Mouse (Mus musculus) neutrophil, adult 5-6 weeks (primary cell): ENCODE measurements around the gene Rnaseh2a. TPM values are rescaled to one million over a fixed set of nuclear protein-coding genes. Genes with fewer than 3 reads are reported as not detected.

Experiments
- ATAC-seq: fragments of 151-379, 151-347 bp; 2 replicates; pipeline ENCODE4 v1.8.0; 2017; ENCODE audit warnings: mild to moderate bottlenecking, moderate TSS enrichment; ENCODE audit not compliant: insufficient number of reproducible peaks, poor library complexity, low FRiP score, severe bottlenecking; ENCODE audit errors: extremely low read depth
- total RNA-seq: library from RNA; stranded (forward); fragments of 200-1000 nt; gene quantifications from 2 replicates; pipeline ENCODE4 v1.2.3, GENCODE M21; 2017

Rnaseh2a gene
- total RNA-seq = 26.5 and 36.0 TPM in 2 replicates

DNA sequence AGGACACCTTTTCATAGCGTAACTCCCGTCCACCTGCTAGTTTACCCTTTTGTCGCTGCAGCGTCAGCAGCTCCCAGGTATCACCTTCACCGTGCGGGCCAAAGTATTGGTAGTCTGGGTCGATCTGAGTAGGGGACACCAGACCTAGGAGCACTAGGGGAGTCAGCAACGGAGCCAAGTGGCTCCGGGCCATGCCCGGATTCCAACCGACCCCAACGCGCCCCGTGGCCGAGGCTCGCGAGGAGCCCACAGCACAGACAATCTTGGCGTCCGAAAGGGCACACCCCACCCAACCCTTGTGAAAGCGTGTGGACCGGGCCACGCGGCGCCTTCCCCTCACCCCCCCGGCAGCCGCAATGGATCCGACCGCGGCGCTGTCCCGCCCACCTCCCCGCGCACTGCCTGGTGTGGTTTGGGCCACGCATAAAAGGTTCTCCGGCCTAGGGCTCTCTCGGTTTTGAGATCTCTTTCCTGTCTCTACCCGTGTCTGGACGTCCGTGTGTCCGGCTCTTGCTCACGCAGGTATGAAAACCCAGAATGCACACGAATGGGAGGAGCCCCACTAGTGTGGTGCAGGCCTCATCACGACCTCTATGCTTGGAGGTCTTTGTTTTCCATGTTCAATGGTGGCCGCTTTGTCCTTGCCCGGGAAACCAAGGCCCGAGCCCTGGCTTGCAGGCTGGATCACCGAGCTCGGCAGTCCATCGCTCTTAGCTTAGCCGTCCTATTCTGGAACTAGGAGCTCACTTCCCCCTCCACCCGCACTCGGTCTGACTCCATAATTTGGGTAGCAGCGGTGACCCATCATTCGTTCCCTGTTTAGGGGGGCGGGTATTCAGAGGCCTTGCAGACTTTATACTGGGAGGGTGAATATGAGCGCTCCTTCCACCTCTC lies at the start of gene Rnaseh2a, which contains the start of the genes Gm49661 and Prdx2:
Gene Rnaseh2a (minus strand): TSS at position 527 of the 894 bp plus-strand sequence.
Gene Gm49661 (minus strand): TSS at position 193 of the 894 bp plus-strand sequence.
Gene Prdx2 (plus strand): TSS at position 347 of the 894 bp plus-strand sequence.
- no peak for ATAC-seq

DNA sequence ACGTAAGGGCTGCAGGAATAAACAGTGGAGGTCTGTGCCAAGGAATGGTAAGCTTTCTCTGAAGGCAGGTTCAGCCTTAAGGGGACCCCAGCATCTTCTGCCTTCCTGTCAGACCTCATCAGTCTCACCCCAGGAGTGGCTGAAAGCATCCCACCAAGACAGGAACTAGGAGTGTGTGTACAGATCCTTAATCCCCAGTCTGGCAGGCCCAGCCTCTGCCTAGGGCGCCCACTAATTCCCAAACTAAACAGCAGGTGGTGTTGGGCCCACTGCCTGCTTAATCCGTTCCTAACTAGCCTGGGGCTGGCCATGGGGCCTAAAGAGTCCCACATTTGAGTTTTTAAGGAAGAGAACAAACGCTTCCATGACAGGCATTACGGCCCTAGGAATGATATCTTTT lies 47.6 kb upstream of the Rnaseh2a start:
- no peak for ATAC-seq

DNA sequence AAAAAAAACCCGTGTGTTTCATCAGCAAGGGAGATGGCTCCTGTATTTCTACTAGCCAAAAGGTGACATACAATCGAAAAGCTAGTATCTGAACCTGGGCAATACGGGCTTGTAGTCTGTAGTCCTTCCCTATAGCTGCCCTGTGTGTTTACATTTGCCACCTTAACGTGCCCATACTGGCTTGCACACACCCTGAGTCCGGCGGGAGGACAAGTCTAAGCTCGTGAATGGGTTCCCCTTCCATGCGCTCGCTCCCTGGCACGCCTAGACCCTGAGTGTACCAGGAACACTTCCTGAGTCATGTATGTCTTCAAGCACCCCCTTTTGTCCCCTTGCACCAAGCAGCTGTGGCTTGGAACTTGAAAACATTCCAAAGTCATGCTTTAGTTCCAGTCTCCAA lies 47.2 kb upstream of the Rnaseh2a start:
- ATAC-seq = no peak

DNA sequence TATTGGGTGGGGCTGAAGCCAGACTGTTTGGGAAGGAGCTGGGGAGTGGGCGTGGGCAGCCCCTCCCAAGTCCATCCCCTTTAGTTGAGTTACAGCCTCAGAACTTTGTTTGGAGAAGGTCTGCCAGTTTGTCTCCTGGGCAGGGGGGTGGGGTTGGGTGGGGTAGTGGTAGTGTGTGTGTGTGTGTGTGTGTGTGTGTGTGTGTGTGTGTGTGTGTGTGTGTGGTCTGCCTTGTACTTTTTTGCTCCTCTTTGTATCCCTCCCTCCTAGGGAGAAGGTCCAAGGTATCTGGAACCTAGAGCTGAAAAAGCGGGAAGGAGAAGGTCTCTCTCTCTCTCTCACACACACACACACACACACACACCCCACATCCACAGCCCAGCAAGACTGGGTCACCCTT lies 44.9 kb upstream of the Rnaseh2a start, which contains the start of gene Best2:
Gene Best2 (minus strand): TSS at position 101 of the 400 bp plus-strand sequence.
- no peak for ATAC-seq

DNA sequence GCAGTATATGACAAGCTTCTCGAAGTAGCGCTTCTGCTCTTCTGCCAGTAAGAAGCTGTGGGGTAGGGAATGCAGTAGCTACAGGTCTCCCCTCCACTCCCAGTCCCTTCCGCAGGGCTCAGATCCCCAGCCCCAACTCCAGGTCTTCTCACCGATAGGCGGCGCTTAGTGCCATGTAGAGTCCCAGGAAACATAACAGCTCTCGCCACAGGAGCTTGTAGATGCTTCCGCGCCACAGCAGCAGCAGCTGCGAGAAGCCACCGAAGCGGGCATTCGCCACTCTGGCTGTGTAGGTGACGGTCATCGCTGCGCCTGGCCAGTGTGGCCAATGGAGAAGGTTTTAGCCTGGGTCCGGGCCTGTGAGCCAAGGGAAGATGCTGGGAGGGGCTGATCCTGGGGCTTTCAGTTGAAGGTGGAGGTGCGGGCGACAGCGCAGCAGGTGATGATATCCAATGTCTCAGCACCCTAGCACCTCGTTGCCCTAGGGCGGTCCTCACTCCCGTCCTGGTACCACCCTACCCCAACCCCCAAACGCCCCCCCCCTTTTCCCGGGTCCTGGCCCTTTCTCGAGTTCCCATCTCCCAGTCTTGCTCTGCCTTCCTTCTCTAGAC lies 43.8 kb upstream of the Rnaseh2a start:
- ATAC-seq = peak; percentile 75

DNA sequence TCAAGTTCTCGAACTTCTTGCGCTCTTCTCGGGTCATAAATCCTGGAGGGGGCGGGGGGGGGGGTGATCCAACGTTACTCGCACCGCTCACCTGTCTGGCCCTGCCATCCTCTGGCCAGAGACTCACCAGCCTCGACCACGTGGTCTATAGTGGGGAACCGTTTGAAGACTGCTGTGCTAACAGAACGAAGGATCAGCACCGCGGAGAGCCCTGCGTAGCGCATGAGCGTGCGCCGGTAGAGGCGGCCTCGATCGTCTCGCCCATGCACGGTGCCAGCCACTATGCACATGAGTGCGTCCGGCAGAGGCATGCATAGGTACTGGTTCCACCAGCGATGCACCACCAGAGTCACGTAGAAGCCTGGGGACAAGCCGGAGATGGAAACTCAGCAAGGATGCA lies 41.7 kb upstream of the Rnaseh2a start:
- ATAC-seq = no peak

DNA sequence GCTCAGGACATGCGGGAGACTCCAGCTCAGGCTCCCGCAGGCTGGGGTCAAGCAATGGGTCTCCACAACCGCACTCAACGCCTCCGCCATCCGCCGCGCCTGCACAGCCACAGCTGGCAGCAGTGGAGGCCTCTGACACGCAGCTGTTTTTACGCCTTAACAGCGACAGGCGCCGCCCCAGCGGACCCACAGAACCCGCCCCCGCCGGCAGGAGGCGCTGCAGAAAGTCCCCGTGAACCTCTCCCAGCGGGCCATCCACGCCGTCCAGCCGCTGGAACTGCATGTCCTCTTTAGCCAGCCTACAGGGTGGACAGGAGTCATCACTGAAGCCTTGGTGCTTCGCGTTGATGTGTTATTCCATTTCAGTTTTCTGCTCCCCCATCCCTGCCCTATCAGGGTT lies 38.1 kb upstream of the Rnaseh2a start:
- no peak for ATAC-seq

DNA sequence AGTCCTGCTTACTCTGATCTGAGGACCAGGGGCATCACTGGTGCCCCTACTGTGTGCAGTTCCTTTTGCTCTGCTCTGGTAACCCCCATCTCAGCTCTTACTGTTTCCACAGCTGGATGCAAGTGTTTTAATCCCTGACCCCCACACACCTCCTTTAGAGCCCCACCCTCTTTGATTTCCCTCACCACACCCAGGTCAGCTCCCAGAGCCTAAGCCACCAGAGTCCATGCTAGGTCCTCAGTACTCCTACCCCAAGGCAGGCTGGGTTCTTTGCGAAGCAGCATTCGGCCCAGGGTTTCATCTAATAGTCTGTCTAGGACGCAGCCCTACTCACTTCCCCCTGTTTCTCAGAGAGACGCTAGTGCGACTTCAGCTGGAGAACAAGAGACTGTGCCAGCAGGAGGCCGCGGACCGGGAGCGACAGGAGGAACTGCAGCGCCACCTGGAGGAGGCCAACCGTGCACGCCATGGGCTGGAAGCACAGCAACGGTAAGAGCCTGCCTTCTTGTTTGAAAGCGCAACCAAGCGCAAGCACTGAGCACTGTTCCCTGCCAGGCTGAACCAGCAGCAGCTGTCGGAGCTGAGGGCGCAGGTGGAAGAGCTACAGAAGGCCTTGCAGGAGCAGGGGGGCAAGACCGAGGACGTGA lies 28.2 kb upstream of the Rnaseh2a start:
- ATAC-seq = peak; percentile 92

DNA sequence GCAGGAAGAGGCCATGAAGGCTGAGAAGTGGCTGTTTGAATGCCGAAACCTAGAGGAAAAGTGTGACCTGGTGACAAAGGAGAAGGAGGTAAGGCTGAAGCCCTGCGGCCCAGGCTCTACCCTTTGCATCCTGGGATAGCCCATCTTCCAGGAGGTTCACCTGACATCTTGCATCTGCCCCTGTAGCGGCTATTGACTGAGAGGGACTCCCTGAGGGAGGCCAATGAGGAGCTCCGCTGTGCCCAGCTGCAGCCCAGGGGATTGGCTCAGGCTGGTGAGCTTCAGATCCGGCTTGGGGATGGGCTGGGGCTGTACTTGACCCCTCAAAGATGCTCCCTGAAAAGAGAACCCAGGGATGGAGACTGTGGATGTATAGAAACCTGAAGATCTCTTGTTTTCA lies 27.4 kb upstream of the Rnaseh2a start:
- ATAC-seq = no peak

DNA sequence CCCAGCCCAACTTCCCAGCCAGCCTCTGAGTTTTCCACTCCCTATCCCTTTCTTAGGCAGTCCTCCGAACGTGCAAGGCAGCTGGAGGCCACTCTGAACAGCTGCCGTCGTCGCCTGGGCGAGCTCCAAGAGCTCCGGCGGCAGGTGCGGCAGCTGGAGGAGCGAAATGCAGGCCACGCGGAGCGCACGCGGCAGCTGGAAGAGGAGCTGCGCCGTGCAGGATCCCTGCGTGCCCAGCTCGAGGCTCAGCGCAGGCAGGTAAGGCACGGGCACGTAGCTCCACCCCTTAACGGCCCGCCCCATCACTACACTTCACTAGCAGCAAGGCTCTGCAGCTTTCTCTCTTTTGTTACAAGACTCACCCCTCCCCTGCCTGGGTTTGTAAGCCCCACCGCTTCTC lies 26.1 kb upstream of the Rnaseh2a start:
- no peak for ATAC-seq

DNA sequence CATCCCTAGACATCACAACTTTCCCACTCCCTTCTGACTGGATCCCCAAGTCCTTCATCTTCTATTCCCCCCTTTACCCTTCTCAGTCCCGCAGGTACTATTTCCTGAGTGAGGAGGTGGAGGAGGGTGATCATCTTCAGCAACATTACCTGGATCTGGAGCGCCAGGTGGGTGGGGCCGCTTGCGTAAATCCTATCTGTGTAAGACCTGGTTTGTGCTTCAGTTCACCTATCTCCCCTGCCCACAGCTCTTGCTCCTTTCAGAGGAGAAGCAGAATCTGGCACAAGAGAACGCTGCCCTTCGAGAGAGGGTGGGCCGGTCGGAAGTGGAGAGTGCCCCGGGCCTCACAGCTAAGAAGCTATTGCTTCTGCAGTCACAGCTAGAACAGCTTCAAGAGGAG lies 24.8 kb upstream of the Rnaseh2a start:
- no peak for ATAC-seq

DNA sequence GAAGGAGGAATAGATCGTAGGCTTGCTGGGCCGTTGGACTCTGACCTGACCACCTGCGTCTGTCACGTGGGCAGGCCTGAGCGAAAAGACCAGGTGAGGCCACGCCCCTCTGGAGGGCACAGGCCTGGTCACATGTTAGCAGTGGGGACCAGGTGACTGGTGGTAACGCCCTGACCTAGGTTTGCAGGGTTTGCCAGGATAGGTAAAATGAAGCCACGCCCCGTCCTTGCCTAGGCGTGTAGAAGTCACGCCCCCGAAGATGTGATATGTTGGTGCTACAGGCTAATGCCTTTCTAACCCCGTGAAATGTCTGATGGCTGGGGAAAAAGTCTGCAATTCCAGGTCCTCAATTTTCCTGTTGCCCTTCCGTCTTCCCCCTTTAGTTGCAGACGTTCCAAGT lies 21.3 kb upstream of the Rnaseh2a start:
- ATAC-seq = no peak

DNA sequence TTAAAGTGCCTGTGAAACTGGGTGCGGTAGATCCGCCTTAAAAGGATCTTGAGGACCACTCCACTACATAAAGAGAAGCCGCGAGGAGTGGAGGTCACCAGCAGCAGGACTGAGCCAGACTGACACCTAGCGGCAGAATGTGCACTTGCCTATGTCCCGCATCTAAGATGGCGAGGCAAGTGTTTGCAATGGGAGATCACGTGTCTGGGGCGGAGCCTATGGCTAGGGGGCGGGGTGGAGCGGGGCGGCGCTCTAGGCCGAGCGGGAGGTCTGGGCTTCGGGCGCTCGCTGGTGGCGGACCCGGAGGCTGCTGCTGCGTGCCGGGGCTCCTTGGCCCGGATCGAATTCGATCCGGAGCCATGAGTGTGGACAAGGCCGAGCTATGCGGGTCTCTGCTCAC lies 20.8 kb upstream of the Rnaseh2a start, which contains the start of gene Hook2:
Gene Hook2 (plus strand): TSS at position 255 of the 400 bp plus-strand sequence.
- peak; percentile 73 for ATAC-seq

DNA sequence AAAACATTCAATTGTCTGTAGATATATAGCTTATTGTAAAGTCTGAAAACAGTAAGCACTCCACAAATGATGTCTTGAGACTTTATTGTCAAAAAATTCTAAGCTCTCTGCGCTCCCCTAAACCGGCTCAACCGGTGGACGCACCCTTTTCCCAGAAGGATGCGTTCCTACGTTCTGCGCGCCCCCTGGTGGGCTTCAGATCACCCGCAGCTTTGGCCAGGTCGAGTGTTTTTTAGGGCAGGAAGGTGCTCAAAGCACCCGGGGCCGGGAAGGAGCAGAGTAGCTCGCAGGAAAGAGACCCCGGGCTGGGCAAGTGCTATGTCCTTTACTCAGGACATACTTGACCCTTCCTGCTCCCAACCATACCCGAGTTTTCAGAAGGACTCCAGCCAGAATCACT lies 20.2 kb upstream of the Rnaseh2a start:
- peak; percentile 28 for ATAC-seq

DNA sequence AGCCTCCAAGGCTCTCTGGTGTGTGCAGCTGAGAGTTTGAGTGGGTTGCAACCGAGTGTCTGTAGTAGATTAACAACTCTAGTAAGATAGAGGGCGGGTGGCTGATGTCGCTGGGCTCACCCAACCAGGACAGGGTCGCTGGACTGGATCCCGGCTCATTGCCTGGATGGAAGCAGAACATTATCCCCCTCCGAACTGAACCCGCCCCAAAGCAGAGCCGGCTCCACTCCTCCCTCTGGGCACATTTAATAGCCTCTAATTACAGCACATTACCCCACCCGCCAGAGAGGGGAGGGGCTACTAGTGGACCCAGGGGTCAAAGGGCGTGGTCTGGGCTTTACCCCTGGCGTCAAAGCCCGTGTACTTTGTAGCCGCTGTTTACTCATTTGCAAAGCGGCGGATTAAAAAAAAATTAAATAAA lies 19.8 kb upstream of the Rnaseh2a start:
- ATAC-seq = no peak

DNA sequence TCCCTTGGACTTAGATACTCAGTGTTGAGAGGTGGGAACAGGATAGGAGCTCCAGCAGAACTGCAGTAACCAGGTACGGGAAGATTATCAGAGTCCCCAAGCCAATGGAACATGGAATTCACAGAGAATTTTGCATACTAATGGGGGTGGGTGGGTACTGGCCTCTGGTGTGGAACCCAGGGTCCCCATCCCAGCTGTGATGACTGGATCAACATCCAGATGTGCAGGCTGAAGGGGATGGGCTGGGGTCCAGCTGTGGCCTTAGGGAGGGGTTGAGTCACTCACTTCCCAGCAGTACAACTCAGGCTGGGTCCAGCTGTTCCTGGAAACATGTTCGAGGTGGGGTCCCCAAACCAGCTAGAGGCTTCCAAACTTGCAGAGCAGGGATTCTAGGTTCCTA lies 18.3 kb upstream of the Rnaseh2a start:
- ATAC-seq = no peak

DNA sequence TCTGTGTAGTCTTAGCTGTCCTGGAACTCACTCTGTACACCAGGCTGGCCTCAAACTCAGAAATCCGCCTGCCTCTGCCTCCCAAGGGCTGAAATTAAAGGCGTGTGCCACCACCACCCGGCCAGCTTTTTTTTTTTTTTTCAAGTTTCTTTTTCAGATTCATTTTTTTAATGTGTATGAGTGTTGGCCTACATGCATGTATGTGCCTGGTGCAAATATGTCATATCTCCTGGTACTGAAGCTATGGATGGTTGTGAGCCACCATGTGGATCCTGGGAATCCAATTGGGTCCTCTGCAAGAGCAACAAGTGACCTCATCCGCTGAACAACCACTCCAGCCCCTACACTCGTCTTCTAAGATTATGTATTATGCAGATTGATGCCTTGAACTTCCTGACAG lies 17.8 kb upstream of the Rnaseh2a start:
- ATAC-seq = no peak

DNA sequence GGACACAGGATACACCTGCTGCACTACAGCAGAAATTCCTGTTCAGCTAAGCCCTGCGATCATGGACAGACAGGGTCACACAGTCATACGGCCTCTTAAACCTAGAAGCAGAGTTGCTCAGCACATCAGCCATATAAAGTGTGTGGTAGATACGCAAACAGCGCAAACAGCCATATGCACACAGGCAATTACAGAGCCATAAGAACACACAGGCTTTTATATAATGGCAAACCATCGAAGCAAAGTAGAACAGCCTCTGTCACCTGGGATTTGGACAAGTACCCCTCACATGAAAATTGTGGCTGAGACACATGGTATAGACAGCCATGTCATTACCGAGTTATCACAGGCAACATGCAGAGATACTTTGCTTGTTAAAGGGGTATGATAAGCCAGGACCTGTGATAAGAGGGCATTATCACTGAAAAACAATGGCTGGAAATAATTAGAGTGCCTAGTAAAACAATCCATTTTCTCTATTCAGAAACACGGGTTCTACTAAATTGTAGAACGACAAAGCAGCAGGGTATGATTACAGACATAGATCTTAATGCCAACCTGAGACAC lies 16.9 kb upstream of the Rnaseh2a start:
- no peak for ATAC-seq

DNA sequence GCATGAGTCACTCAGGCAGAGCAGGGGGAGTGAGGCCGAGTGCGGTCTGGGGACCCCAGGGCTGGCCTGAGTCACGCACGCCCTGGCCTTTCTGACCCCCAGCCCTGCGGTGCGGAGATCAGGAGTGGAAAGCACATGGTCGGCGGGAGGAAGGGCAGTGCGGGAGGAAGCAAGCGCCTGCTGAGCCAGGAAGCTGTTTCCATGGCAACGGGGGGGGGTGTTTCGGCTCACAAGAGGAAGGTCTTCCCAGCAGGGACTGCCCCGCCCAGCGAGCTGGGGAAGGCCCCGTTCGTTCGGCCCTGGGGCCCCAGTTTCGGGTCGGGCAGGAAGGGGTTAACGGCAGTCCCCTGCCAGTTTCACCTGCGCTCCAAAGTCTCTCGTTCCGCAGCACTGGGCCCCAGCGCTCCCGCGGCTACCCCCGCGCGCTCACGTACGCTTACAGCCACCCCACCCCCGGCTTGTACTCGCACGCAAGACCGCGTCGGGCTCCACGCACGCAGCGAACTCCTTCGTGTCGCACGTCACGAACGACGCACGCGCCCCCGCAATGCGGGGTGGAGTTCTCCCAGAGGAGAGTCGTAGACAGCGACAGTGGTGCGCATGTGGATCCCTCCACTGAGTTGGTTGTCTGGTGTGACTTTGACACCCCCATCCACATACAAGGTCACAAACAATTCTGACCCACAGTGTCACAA lies 16.3 kb upstream of the Rnaseh2a start:
- peak; percentile 55 for ATAC-seq
